Mouse (Mus musculus) liver, adult 2 months (tissue): ENCODE data around the gene Zfp36l2.

ENCODE experiments used
- CTCF ChIP-seq: fragments of 200-500 bp; IDR thresholded peaks from 2 replicates; pipeline ENCODE4 v1.5.1; 2011; ENCODE audit warnings: low read depth, low read length, control low read depth
- POLR2A ChIP-seq: fragments of 200-500 bp; IDR thresholded peaks from 2 replicates; pipeline ENCODE4 v1.6.1; 2011; ENCODE audit warnings: low read length, control low read depth; ENCODE audit not compliant: insufficient read depth; ENCODE audit errors: extremely low read depth

DNA sequence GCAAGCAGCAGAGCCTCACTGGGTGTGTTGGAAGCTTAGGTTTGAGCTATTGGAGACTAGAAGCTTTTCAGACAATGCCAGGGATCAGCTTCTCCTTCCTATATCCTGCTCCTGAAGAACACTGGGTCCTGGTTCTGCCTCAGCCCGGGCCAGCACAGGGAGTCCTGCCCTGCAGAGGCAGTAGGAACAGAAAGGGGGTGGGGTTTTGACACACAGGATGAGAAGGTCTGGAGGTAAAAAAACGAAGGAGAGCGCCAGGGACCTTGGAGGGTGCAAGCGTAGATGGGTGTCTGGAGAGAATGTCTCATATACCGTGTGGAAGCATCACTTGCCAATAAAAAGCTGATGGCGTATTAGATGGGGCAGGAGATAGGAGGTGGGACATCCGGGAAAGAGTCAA, 11.3 kb downstream of the Zfp36l2 start:
- no peak for TF ChIP-seq CTCF
- no peak for TF ChIP-seq POLR2A
